Mouse (Mus musculus) CH12.LX (cell line): ENCODE data around the gene Megf8. TPM values are rescaled to one million over a fixed set of nuclear protein-coding genes. Genes with fewer than 3 reads are reported as not detected.

ENCODE experiments used
- DNase-seq: peaks from one replicate; pipeline ENCODE4 v3.0.0-alpha.2; 2013; ENCODE audit errors: extremely low read depth
- H3K27ac ChIP-seq: 2 replicates; pipeline ENCODE4 v1.5.1; 2012; ENCODE audit warnings: low read depth, mild to moderate bottlenecking, control low read depth, moderate library complexity; ENCODE audit not compliant: insufficient read depth
- H3K27me3 ChIP-seq: replicated peaks from 2 replicates; pipeline ENCODE3; 2012; ENCODE audit warnings: inconsistent platforms
- H3K36me3 ChIP-seq, 2 experiments: replicated peaks in 1 of 2; 2 replicates each; pipeline versions ENCODE3 to v1.6.1; 2012; ENCODE audit warnings: inconsistent platforms in 1 of 2, low read length in 1 of 2, mild to moderate bottlenecking in 1 of 2, mixed read lengths in 1 of 2, moderate library complexity in 1 of 2; ENCODE audit not compliant: control insufficient read depth in 1 of 2, insufficient read depth in 1 of 2
- H3K4me1 ChIP-seq, 2 experiments: 2 replicates each; pipeline ENCODE4 v1.6.1; 2012; ENCODE audit warnings: inconsistent platforms in 1 of 2, moderate library complexity in 1 of 2; ENCODE audit not compliant: insufficient read depth in 2 of 2, control insufficient read depth in 1 of 2
- H3K4me2 ChIP-seq: 2 replicates; pipeline ENCODE4 v1.6.1; 2012; ENCODE audit warnings: low read depth, mild to moderate bottlenecking, control low read depth; ENCODE audit not compliant: poor library complexity, insufficient read depth, severe bottlenecking
- H3K4me3 ChIP-seq, 3 experiments: fragments of 150-350 bp in 1 of 3; sonication (generic) in 1 of 3; replicated peaks in 1 of 3; 2 replicates each; pipeline versions ENCODE3 to v1.5.1; 2011 to 2012; ENCODE audit warnings: low read depth in 2 of 3, low read length in 2 of 3, mild to moderate bottlenecking in 2 of 3, moderate library complexity in 2 of 3, control low read depth in 1 of 3, improper control_type of control experiment in 1 of 3, inconsistent platforms in 1 of 3, mixed read lengths in 1 of 3; ENCODE audit not compliant: poor library complexity in 1 of 3
- H3K79me2 ChIP-seq: replicated peaks from 2 replicates; pipeline ENCODE4 v1.6.1; 2012; ENCODE audit warnings: mild to moderate bottlenecking, moderate library complexity; ENCODE audit not compliant: control insufficient read depth, poor library complexity, insufficient read depth, severe bottlenecking; ENCODE audit errors: extremely low read depth
- H3K9ac ChIP-seq: 2 replicates; pipeline ENCODE4 v1.6.1; 2012; ENCODE audit warnings: low read depth, mild to moderate bottlenecking, control low read depth, moderate library complexity; ENCODE audit not compliant: insufficient read depth
- H3K9me3 ChIP-seq: replicated peaks from 2 replicates; pipeline ENCODE3; 2012; ENCODE audit warnings: low read length, inconsistent platforms, mixed read lengths
- BHLHE40 ChIP-seq: IDR thresholded peaks from 2 replicates; pipeline ENCODE4 v1.6.1; 2011; ENCODE audit warnings: mild to moderate bottlenecking, low read depth, low read length, improper control_type of control experiment
- CHD1 ChIP-seq: IDR thresholded peaks from 2 replicates; pipeline ENCODE4 v1.6.1; 2012; ENCODE audit warnings: low read depth, low read length, improper control_type of control experiment, inconsistent platforms
- CHD2 ChIP-seq: IDR thresholded peaks from 2 replicates; pipeline ENCODE4 v1.6.1; 2011; ENCODE audit warnings: low read length, improper control_type of control experiment
- CTCF ChIP-seq, 2 experiments: IDR thresholded peaks in 1 of 2; conservative IDR thresholded peaks in 1 of 2; 2 replicates each; pipeline ENCODE4 v1.5.1; 2011 to 2012; ENCODE audit warnings: low read depth in 2 of 2, low read length in 2 of 2, improper control_type of control experiment in 1 of 2, inconsistent platforms in 1 of 2, mild to moderate bottlenecking in 1 of 2, moderate library complexity in 1 of 2
- E2F4 ChIP-seq: IDR thresholded peaks from 2 replicates; pipeline ENCODE4 v1.6.1; 2011; ENCODE audit warnings: low read depth, low read length, improper control_type of control experiment; ENCODE audit not compliant: insufficient replicate concordance
- ELF1 ChIP-seq: IDR thresholded peaks from 2 replicates; pipeline ENCODE4 v1.6.1; 2014; ENCODE audit warnings: low read depth, mild to moderate bottlenecking, inconsistent platforms, low read length, improper control_type of control experiment
- ETS1 ChIP-seq: conservative IDR thresholded peaks from 2 replicates; pipeline ENCODE4 v1.6.1; 2012; ENCODE audit warnings: low read depth, mild to moderate bottlenecking, inconsistent platforms, low read length, improper control_type of control experiment, moderate library complexity
- GABPA ChIP-seq: IDR thresholded peaks from 2 replicates; pipeline ENCODE4 v1.6.1; 2012; ENCODE audit warnings: low read depth, low read length, improper control_type of control experiment, inconsistent platforms; ENCODE audit not compliant: insufficient replicate concordance
- HCFC1 ChIP-seq: IDR thresholded peaks from 2 replicates; pipeline ENCODE4 v1.6.1; 2012; ENCODE audit warnings: low read depth, mild to moderate bottlenecking, inconsistent platforms, low read length, improper control_type of control experiment
- IRF4 ChIP-seq: IDR thresholded peaks from 2 replicates; pipeline ENCODE4 v1.6.1; 2014; ENCODE audit warnings: low read depth, mild to moderate bottlenecking, inconsistent platforms, low read length, improper control_type of control experiment
- JUN ChIP-seq: IDR thresholded peaks from 2 replicates; pipeline ENCODE4 v1.6.1; 2011; ENCODE audit warnings: low read depth, mild to moderate bottlenecking, low read length, improper control_type of control experiment, moderate library complexity; ENCODE audit not compliant: insufficient read depth
- JUND ChIP-seq: conservative IDR thresholded peaks from 2 replicates; pipeline ENCODE4 v1.6.1; 2011; ENCODE audit warnings: low read depth, low read length, improper control_type of control experiment
- KAT2A ChIP-seq: IDR thresholded peaks from 2 replicates; pipeline ENCODE4 v1.6.1; 2012; ENCODE audit warnings: low read length, improper control_type of control experiment, inconsistent platforms; ENCODE audit not compliant: insufficient replicate concordance
- MAFK ChIP-seq: IDR thresholded peaks from 2 replicates; pipeline ENCODE4 v1.6.1; 2011; ENCODE audit warnings: low read length, improper control_type of control experiment; ENCODE audit not compliant: insufficient replicate concordance
- MAX ChIP-seq: IDR thresholded peaks from 2 replicates; pipeline ENCODE4 v1.6.1; 2011; ENCODE audit warnings: low read length, improper control_type of control experiment
- MAZ ChIP-seq: IDR thresholded peaks from 2 replicates; pipeline ENCODE4 v1.6.1; 2012; ENCODE audit warnings: low read depth, mild to moderate bottlenecking, inconsistent platforms, low read length, improper control_type of control experiment, moderate library complexity
- MXI1 ChIP-seq: IDR thresholded peaks from 2 replicates; pipeline ENCODE4 v1.6.1; 2011; ENCODE audit warnings: mild to moderate bottlenecking, low read depth, low read length, improper control_type of control experiment
- NELFE ChIP-seq: IDR thresholded peaks from 2 replicates; pipeline ENCODE4 v1.6.1; 2011; ENCODE audit warnings: low read depth, low read length, improper control_type of control experiment
- POLR2A ChIP-seq: IDR thresholded peaks from 2 replicates; pipeline ENCODE4 v1.6.1; 2011; ENCODE audit warnings: low read depth, mild to moderate bottlenecking, improper control_type of control experiment, low read length
- RAD21 ChIP-seq: IDR thresholded peaks from 2 replicates; pipeline ENCODE4 v1.6.1; 2011; ENCODE audit warnings: low read depth, mild to moderate bottlenecking, low read length, improper control_type of control experiment, moderate library complexity
- SMC3 ChIP-seq: IDR thresholded peaks from 2 replicates; pipeline ENCODE4 v1.6.1; 2011; ENCODE audit warnings: low read depth, low read length, improper control_type of control experiment
- TBP ChIP-seq: conservative IDR thresholded peaks from 2 replicates; pipeline ENCODE4 v1.6.1; 2011; ENCODE audit warnings: low read depth, low read length, improper control_type of control experiment
- TCF12 ChIP-seq: IDR thresholded peaks from 2 replicates; pipeline ENCODE4 v1.6.1; 2014; ENCODE audit warnings: low read depth, mild to moderate bottlenecking, inconsistent platforms, low read length, improper control_type of control experiment
- UBTF ChIP-seq: IDR thresholded peaks from 2 replicates; pipeline ENCODE4 v1.6.1; 2012; ENCODE audit warnings: low read depth, mild to moderate bottlenecking, inconsistent platforms, low read length, improper control_type of control experiment, moderate library complexity
- USF1 ChIP-seq: IDR thresholded peaks from 2 replicates; pipeline ENCODE4 v1.6.1; 2014; ENCODE audit warnings: low read depth, mild to moderate bottlenecking, inconsistent platforms, low read length, improper control_type of control experiment
- USF2 ChIP-seq: conservative IDR thresholded peaks from 2 replicates; pipeline ENCODE4 v1.6.1; 2011; ENCODE audit warnings: low read depth, low read length, improper control_type of control experiment
- ZMIZ1 ChIP-seq: IDR thresholded peaks from 2 replicates; pipeline ENCODE4 v1.6.1; 2012; ENCODE audit warnings: low read depth, mild to moderate bottlenecking, inconsistent platforms, low read length, improper control_type of control experiment
- dilution Hi-C: fragments of 300-500 bp; cut with MboI; formaldehyde crosslinking; loops from 2 replicates; pipeline ENCODE4 v1.14.3; 2020; ENCODE audit warnings: low sequenced_read_pairs; ENCODE audit not compliant: extremely low pct_unique_long_range_greater_than_20kb, extremely low pct_ligation_motif_present
- in situ Hi-C: fragments of 300-500 bp; cut with MboI; formaldehyde crosslinking; loops from 3 replicates; pipeline ENCODE4 v1.14.3; 2019; ENCODE audit warnings: low sequenced_read_pairs, low pct_ligation_motif_present, low pct_unique_long_range_greater_than_20kb, mixed read lengths
- polyA plus RNA-seq: library from polyadenylated mRNA; unstranded; fragments of >175 nt; gene quantifications from 2 replicates; pipeline ENCODE4 v1.2.1, GENCODE M21; 2012; ENCODE audit warnings: low read depth; ENCODE audit not compliant: insufficient read length
- total RNA-seq, 2 experiments: library from RNA; depleted of rRNA; stranded (reverse); fragments of 300-350 nt in 1 of 2; fragments of >200 nt in 1 of 2; gene quantifications; 2 replicates each; pipeline ENCODE4 v1.2.3; 2012 to 2014

Megf8 gene
- total and polyA plus RNA-seq, 3 experiments = 0.62 to 1.7 (median 1.2) TPM

- Histone ChIP-seq H3K4me1 (peaks cover 17 to 54% of the 10 kb centered on the region in 2 experiments), H3K4me3 (peak within 1 kb of the TSS; percentile 51 to 74 (median 64)), H3K27ac (peak within 1 kb of the TSS; percentile 56), H3K79me2 (no peaks in the 10 kb centered on the region), H3K4me2 (peak within 1 kb of the TSS; percentile 48), H3K9ac (peak within 1 kb of the TSS; percentile 42), H3K27me3 (peaks cover 7% of the 10 kb centered on the region), H3K36me3 (peaks cover 19% of the 10 kb centered on the region in 2 experiments), H3K9me3 (no peaks in the 10 kb centered on the region)
- in situ Hi-C loops (no loop called here), dilution Hi-C loops (no loop called here)
- TF ChIP-seq SMC3 (peak; percentile 27), UBTF (no peak), USF2 (no peak), CHD1 (peak; percentile 96), GABPA (no peak), POLR2A (peak; percentile 25; the same call in 1 of the 2 replicates), TBP (0 out of 2 replicates have a peak, but pooled peaks have one; percentile 46), MXI1 (peak; percentile 31; the same call in 1 of the 2 replicates), TCF12 (peak; percentile 32; the same call in 1 of the 2 replicates), NELFE (0 out of 2 replicates have a peak, but pooled peaks have one; percentile 11), ELF1 (0 out of 2 replicates have a peak, but pooled peaks have one; percentile 35), CHD2 (peak; percentile 59; the same call in 1 of the 2 replicates), RAD21 (peak; percentile 28), IRF4 (0 out of 2 replicates have a peak, but pooled peaks have one; percentile 26), CTCF (conservative IDR thresholded peaks at IDR 0.05 in 1 of 2, IDR thresholded peaks at IDR 0.05 in 1 of 2; ENCODE audit: low read depth in 2 of 2, low read length in 2 of 2) (peak in 1 of 2 experiments; percentile 46; a peak in 2 of 4 replicates), BHLHE40 (peak; percentile 30; the same call in 1 of the 2 replicates), KAT2A (no peak), HCFC1 (peak; percentile 52; the same call in 1 of the 2 replicates)
- DNase-seq = no peak
Measured at GRCm38 (mm10) chr7:25297454-25298325, 19.3 kb upstream of the Megf8 start, which contains the start of gene Pafah1b3. Gene Pafah1b3, minus strand, starts transcription at chr7:25297986.

- no peaks in the 10 kb centered on the region for H3K79me2 ChIP-seq
- TF ChIP-seq USF2 (no peak), KAT2A (no peak), HCFC1 (no peak), BHLHE40 (no peak), CHD1 (no peak), CHD2 (no peak), MAX (no peak), UBTF (no peak), CTCF (conservative IDR thresholded peaks at IDR 0.05 in 1 of 2, IDR thresholded peaks at IDR 0.05 in 1 of 2; ENCODE audit: low read depth in 2 of 2, low read length in 2 of 2) (no peak), USF1 (no peak), ETS1 (no peak), E2F4 (no peak), MAZ (no peak), MAFK (no peak), ELF1 (no peak), JUN (no peak), RAD21 (no peak), SMC3 (no peak), ZMIZ1 (no peak), JUND (no peak)
- H3K4me1 ChIP-seq = peaks cover 6 to 30% of the 10 kb centered on the region in 2 experiments
- no peak within 1 kb of the TSS for H3K9ac ChIP-seq
- dilution Hi-C loops = no loop called here
- no peak for DNase-seq
- in situ Hi-C loops = no loop called here
- peaks cover 0 to 2% of the 10 kb centered on the region in 2 experiments for H3K36me3 ChIP-seq
- H3K4me2 ChIP-seq = no peak within 1 kb of the TSS
- no peak within 1 kb of the TSS for H3K4me3 ChIP-seq
- H3K27ac ChIP-seq = no peak within 1 kb of the TSS
- peaks cover 36% of the 10 kb centered on the region for H3K27me3 ChIP-seq
- H3K9me3 ChIP-seq = no peaks in the 10 kb centered on the region
Measured at GRCm38 (mm10) chr7:25301063-25301462, 15.9 kb upstream of the Megf8 start, which contains the start of gene Prr19. Gene Prr19, plus strand, starts transcription at chr7:25301411.
